Mouse (Mus musculus): Measurements from ENCODE around the gene Cbx2. TPM values are rescaled to one million over a fixed set of nuclear protein-coding genes. Genes with fewer than 3 reads are reported as not detected.

Gene Cbx2
- polyA plus RNA-seq, 1 experiment from 2014 or later, result 81.0 TPM

DNA sequence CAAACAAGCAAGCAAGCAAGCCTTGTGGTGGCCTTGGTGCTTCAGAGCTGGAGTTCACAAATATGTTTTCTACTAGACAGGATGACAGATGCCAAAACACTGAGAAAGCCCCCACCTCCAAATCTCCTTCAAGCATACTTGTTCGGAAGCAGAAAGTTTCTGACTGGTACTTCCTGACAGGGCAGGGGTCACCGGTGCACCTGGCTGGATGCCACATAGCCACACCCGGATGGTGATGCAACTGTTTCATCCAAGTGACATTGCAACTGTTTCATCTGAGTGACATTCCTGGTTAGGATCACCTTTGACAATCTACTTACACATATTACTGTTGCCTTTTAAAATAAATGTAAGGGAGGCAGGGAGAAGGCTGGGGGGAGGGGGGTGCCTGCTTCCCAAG lies 25.6 kb upstream of the Cbx2 start:
- H3K4me1 ChIP-seq, result peaks cover 34% of the 10 kb centered on the region
- H3K27ac ChIP-seq (replicated peaks), result no peak overlapping the region
- ATAC-seq (ENCODE audit: low FRiP score, low read depth), result no peak
- no peaks in the 10 kb centered on the region for H3K36me3 ChIP-seq
- no peak overlapping the region for H3K9ac ChIP-seq (replicated peaks)
- peaks cover 51% of the 10 kb centered on the region for H3K27me3 ChIP-seq
- 88% methylated on average over 3 of the region's 3 CpGs for WGBS
- no peak overlapping the region for H3K4me3 ChIP-seq
- H3K9me3 ChIP-seq, result no peaks in the 10 kb centered on the region
- no peak overlapping the region for H3K4me2 ChIP-seq (replicated peaks)

DNA sequence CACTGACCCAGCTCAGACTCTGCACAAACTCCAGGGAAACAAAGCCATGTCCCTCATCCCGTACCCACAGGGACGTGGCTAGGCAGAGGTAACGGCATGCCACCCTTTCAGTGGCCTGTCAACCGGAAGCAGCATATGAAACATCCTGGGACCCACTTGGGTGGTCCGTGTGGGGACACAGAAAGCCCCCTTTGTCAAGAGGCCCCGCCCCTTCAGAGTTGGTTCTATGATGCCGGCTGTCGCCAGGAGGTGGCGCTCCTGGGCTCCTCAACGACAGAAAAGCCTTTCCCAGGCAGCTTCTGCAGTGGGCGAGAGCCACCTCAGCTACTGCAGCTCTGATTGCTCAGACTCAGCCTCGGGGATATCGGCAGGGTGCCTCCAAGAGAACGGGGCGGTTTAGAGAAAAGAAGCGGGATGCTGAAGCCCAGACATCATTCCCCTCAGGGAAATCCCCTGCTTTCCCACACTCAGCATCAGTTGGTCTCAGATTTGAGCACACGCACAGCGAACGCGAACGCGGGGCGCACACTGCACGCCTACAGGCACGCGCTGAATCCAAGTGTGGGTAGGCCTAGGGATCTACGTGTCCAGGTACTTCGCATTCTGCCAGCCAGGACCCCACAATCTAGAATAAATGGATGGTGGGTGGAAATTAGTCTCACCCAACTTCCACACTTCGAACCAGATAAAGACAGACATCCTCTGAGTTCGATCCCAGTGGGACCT lies 24.1 kb upstream of the Cbx2 start:
- Histone ChIP-seq H3K36me3 (no peaks in the 10 kb centered on the region), H3K27ac (replicated peaks) (peak overlapping the region; percentile 72), H3K9me3 (no peaks in the 10 kb centered on the region), H3K4me3 (peak overlapping the region; percentile 28), H3K4me1 (peaks cover 34% of the 10 kb centered on the region), H3K9ac (replicated peaks) (peak overlapping the region; percentile 34; the same call in 1 of the 2 replicates), H3K27me3 (peaks cover 46% of the 10 kb centered on the region), H3K4me2 (replicated peaks) (peak overlapping the region; percentile 60)
- 5% methylated on average over 30 of the region's 30 CpGs for WGBS
- peak; percentile 75 for ATAC-seq (ENCODE audit: low FRiP score, low read depth)

DNA sequence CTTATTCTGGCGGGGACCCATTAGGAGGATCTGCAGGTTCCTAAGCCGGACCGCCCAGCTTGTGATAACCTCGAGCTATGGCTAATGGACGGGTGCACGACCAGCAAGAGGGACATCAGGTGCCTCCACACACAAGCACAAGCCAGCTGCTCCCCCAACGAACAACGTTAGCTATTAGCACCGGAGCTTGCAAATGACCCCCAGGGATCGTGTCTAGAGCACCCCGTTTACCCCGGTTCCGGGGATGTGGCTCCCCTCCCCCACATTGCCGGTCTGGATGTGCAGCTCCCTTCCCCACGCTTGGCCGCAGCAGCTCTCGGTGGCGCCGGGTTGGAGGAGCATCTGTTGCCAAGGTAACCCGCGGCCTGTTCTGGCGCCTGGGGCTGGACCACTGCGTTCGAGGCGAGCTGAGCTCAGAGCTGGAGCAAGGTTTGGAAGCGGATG lies 23.4 kb upstream of the Cbx2 start:
- Histone ChIP-seq H3K27me3 (peaks cover 39% of the 10 kb centered on the region), H3K27ac (replicated peaks) (peak overlapping the region; percentile 72), H3K9me3 (no peaks in the 10 kb centered on the region), H3K4me1 (peaks cover 33% of the 10 kb centered on the region), H3K36me3 (no peaks in the 10 kb centered on the region), H3K9ac (replicated peaks) (peak overlapping the region; percentile 44; the same call in 1 of the 2 replicates), H3K4me2 (replicated peaks) (peak overlapping the region; percentile 60), H3K4me3 (peak overlapping the region; percentile 28)
- WGBS, result 2% methylated on average over 26 of the region's 26 CpGs
- peak; percentile 75 for ATAC-seq (ENCODE audit: low FRiP score, low read depth)

GRCm38 (mm10) chr11:119000877-119001276 lies 21.9 kb upstream of the Cbx2 start:
- Histone ChIP-seq H3K27me3 (peaks cover 37% of the 10 kb centered on the region), H3K27ac (replicated peaks) (no peak overlapping the region), H3K9ac (replicated peaks) (no peak overlapping the region), H3K4me1 (peaks cover 21% of the 10 kb centered on the region), H3K4me2 (replicated peaks) (no peak overlapping the region), H3K9me3 (no peaks in the 10 kb centered on the region), H3K4me3 (no peak overlapping the region), H3K36me3 (no peaks in the 10 kb centered on the region)
- 69% methylated on average over 2 of the region's 2 CpGs for WGBS
- ATAC-seq (ENCODE audit: low FRiP score, low read depth), result no peak

DNA sequence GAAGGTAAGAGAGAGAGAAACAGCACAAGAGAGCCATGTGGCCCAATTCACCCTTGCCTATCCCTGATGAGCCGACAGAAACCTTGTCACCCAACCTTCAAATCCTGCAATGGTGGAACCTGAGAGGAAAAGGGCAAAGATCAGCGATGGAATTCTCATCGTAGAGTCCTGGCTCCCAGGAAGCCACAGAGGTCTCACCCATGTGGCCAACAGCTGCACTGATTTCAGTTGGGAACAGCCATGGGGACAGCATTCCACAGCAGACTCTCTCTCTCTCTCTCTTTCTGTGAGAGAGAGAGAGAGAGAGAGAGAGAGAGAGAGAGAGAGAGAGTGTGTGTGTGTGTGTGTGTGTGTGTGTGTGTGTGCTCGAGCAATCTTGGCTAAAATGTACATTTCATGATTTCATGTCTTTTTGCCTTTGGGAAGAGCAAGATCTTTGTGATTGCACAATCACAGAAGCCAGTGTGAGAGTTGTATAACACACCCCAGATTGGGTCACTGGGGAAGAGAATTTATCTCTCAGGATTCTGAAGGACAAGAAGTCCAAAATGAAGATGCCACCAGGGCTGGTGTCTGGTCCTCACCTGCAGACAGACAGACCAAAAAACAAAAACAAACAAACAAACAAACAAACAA lies 21.2 kb upstream of the Cbx2 start:
- no peak for ATAC-seq (ENCODE audit: low FRiP score, low read depth)

GRCm38 (mm10) chr11:119005547-119006275 lies 17.1 kb upstream of the Cbx2 start:
- Histone ChIP-seq H3K27me3 (peaks cover 7% of the 10 kb centered on the region; the same call in 1 of the 2 replicates), H3K4me3 (no peak overlapping the region), H3K27ac (replicated peaks) (no peak overlapping the region), H3K36me3 (no peaks in the 10 kb centered on the region), H3K9me3 (no peaks in the 10 kb centered on the region), H3K9ac (replicated peaks) (no peak overlapping the region), H3K4me1 (no peaks in the 10 kb centered on the region; the same call in 1 of the 2 replicates), H3K4me2 (replicated peaks) (no peak overlapping the region)
- ATAC-seq (ENCODE audit: low FRiP score, low read depth), result no peak
- WGBS, result 89% methylated on average over 10 of the region's 10 CpGs

More for the DNA sequence above, 21.2 kb upstream of the Cbx2 start:
- H3K27me3 ChIP-seq, result peaks cover 33% of the 10 kb centered on the region
- no peak overlapping the region for H3K27ac ChIP-seq (replicated peaks)
- H3K4me3 ChIP-seq, result no peak overlapping the region
- 66% methylated on average over 4 of the region's 4 CpGs for WGBS
- peaks cover 21% of the 10 kb centered on the region for H3K4me1 ChIP-seq
- no peaks in the 10 kb centered on the region for H3K36me3 ChIP-seq
- no peak overlapping the region for H3K9ac ChIP-seq (replicated peaks)
- H3K4me2 ChIP-seq (replicated peaks), result no peak overlapping the region
- H3K9me3 ChIP-seq, result no peaks in the 10 kb centered on the region

DNA sequence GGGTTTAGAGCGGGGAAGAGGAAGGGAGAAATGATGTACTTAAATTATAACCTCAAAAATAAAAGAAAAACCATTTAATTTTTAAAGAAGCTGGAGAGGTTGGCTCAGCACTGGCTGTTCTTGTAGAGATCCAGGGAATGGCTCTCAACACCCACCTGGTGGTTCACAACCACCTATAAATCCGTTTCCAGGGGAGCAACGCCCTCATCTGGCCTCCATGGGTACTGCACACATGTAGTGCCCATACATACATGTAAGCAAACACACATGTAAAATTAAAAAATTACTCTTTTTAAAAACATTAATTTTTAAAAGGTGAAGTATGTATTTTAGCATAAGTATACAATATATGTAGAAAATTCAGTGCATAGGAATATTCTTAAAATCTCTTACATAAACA lies 16.3 kb upstream of the Cbx2 start:
- H3K9me3 ChIP-seq, result no peaks in the 10 kb centered on the region
- no peak overlapping the region for H3K4me2 ChIP-seq (replicated peaks)
- H3K9ac ChIP-seq (replicated peaks), result no peak overlapping the region
- no peaks in the 10 kb centered on the region; the same call in 1 of the 2 replicates for H3K4me1 ChIP-seq
- no peak overlapping the region for H3K4me3 ChIP-seq
- WGBS, result 65% methylated on average over 3 of the region's 3 CpGs
- H3K36me3 ChIP-seq, result no peaks in the 10 kb centered on the region
- no peak for ATAC-seq (ENCODE audit: low FRiP score, low read depth)
- no peak overlapping the region for H3K27ac ChIP-seq (replicated peaks)
- peaks cover 3% of the 10 kb centered on the region; the same call in 1 of the 2 replicates for H3K27me3 ChIP-seq

DNA sequence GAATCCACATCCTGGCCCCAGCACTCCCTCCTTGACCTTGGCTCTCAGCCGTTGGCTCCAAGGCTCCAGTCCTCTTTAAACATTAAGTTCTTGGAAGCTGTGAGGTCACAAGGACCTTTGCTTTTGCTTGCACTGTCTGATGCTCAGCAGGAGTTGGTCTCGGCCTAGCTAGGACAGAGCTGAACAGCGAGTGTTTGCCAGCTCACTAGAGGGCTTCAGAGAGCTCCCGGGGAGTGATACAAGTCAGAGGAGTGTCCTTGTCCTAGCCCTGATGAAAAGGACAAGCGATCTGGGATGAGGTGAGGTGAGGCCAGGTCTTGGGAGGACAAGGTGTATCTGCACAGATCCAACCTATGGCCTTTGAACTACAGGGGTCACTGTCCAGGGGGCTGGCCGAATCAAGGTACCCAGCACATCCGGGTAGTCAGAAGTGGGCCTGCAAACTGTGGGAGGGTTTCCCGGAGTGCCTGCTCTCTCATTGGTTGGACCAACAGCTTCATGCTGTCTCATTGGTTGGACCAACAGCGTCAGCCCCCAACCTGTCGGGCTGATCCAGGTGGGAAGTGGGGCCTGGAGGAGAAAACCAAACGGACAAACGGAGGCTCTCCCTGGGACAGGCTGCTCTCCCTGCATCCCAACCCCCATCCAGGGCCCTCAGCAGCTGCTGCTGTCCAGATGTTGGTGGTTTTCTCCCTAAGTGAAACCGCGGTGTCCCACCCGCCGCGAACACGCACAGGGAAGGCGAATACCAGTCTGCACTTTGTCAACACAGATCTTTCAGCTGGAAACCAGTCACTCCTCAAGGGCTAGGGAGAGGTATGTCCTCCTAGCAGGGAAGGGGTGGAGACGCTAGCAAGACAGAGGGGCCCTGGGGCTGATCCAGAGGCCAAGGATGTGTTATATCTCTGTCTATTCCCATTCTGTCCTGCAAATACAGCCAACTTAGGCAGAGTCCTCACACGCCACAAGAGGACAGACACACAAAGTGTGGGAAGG lies 15.0 kb upstream of the Cbx2 start:
- peak overlapping the region; percentile 42 for H3K4me2 ChIP-seq (replicated peaks)
- H3K36me3 ChIP-seq, result no peaks in the 10 kb centered on the region
- no peak for ATAC-seq (ENCODE audit: low FRiP score, low read depth)
- H3K27me3 ChIP-seq, result no peaks in the 10 kb centered on the region; the same call in 1 of the 2 replicates
- H3K4me3 ChIP-seq, result peak overlapping the region; percentile 25
- H3K4me1 ChIP-seq, result no peaks in the 10 kb centered on the region; the same call in 1 of the 2 replicates
- H3K27ac ChIP-seq (replicated peaks), result no peak overlapping the region
- no peaks in the 10 kb centered on the region for H3K9me3 ChIP-seq
- 20% methylated on average over 21 of the region's 21 CpGs for WGBS
- no peak overlapping the region for H3K9ac ChIP-seq (replicated peaks)

GRCm38 (mm10) chr11:119014455-119014854 lies 8.3 kb upstream of the Cbx2 start:
- no peaks in the 10 kb centered on the region for H3K36me3 ChIP-seq
- 0 out of 2 replicates have a peak, but pooled peaks cover under 1% of the 10 kb centered on the region for H3K27me3 ChIP-seq
- H3K9ac ChIP-seq (replicated peaks), result no peak overlapping the region
- no peaks in the 10 kb centered on the region for H3K9me3 ChIP-seq
- no peaks in the 10 kb centered on the region for H3K4me1 ChIP-seq
- no peak overlapping the region for H3K4me2 ChIP-seq (replicated peaks)
- no peak overlapping the region for H3K27ac ChIP-seq (replicated peaks)
- WGBS, result 81% methylated on average over 7 of the region's 7 CpGs
- no peak overlapping the region for H3K4me3 ChIP-seq
- ATAC-seq (ENCODE audit: low FRiP score, low read depth), result no peak

DNA sequence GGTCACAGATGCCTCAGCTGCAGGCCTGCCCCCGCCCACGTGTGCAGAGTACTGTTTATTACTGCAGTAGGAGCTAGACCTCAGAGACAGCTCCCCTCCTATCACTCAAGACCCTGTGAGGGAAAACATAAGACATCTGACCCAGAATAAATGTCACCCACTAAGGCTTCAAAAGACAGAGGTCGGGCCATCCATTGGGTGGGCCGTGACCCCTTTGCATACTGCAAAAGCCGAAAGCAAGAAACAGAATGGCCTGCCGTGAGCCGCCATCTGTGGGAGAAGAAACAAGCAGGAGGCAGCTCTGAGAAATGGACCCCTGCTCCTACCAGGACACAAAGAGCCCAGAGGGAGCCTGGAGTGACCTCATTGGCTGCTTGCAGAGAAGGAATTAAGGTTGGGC lies 5.3 kb upstream of the Cbx2 start:
- Histone ChIP-seq H3K9ac (replicated peaks) (no peak overlapping the region), H3K36me3 (no peaks in the 10 kb centered on the region), H3K9me3 (no peaks in the 10 kb centered on the region), H3K27ac (replicated peaks) (no peak overlapping the region), H3K4me2 (replicated peaks) (no peak overlapping the region), H3K27me3 (peaks cover 24% of the 10 kb centered on the region), H3K4me1 (peaks cover 9% of the 10 kb centered on the region), H3K4me3 (no peak overlapping the region)
- 45% methylated on average over 7 of the region's 7 CpGs for WGBS
- no peak for ATAC-seq (ENCODE audit: low FRiP score, low read depth)

- Histone ChIP-seq H3K36me3 (peaks cover 7% of the 10 kb centered on the region), H3K9me3 (no peaks in the 10 kb centered on the region), H3K4me2 (replicated peaks) (no peak overlapping the region), H3K27me3 (peaks cover 24% of the 10 kb centered on the region), H3K27ac (replicated peaks) (no peak overlapping the region), H3K4me1 (peaks cover 33% of the 10 kb centered on the region), H3K4me3 (no peak overlapping the region), H3K9ac (replicated peaks) (no peak overlapping the region)
- 97% methylated on average over 7 of the region's 7 CpGs for WGBS
- ATAC-seq (ENCODE audit: low FRiP score, low read depth), result no peak
These were observed 1.6 kb upstream of the Cbx2 start for GRCm38 (mm10) chr11:119021180-119021579.
